Mouse (Mus musculus) bone marrow macrophage, adult 2 months (primary cell): Measurements from ENCODE around the gene Naga.

Experiments used
- CTCF ChIP-seq: IDR thresholded peaks from 2 replicates; pipeline ENCODE4 v1.5.1; 2012; ENCODE audit warnings: low read depth, mild to moderate bottlenecking, low read length, moderate library complexity
- POLR2A ChIP-seq: IDR thresholded peaks from 2 replicates; pipeline ENCODE4 v1.6.1; 2012; ENCODE audit warnings: mild to moderate bottlenecking, low read depth, low read length, borderline replicate concordance

DNA sequence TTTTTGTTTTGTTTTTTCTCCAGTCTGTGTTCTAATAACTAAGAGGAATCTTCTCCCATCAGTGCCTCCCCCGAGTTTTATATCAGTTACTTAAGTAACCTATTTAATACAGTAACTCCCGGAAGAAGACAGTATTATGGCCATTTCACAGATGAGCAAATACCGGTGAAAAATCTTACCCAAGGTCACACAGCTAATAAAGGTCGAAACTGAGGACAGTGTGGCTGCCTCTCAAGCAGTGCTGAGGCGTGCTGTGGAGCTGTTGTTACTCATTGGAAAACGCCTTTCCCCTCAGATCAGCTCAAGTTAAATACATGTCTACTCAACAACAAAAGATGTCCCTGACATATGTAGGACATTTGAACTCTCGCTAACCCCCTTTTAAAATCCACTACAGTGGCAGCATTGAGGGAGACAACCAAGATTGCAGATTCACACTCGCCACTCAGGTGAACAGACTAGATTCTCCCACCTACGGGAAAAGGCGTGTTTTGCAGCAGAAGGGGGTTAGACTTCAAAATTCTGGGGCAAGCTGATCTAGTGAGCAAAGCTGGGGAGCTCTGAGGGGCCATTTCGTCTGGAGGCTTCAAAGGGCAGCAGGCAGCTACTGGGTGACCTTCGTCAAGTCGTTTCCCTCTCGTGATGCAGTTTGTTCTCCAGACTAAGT lies 14.5 kb upstream of the Naga start:
- TF ChIP-seq POLR2A (no peak), CTCF (no peak)
